Mouse (Mus musculus) liver, embryonic 16.5 days (tissue): ENCODE results near the gene Slc16a1. TPM values are rescaled to one million over a fixed set of nuclear protein-coding genes. Genes with fewer than 3 reads are reported as not detected.
A peak's percentile ranks its signal among the peaks of the same experiment; 100 is the strongest.

Experiments used
- ATAC-seq: fragments of 200-750 bp; cut with Nextera tagmentation; 2 replicates; pipeline ENCODE4 v1.8.0; 2017; ENCODE audit warnings: low read depth, mild to moderate bottlenecking, moderate number of reproducible peaks, moderate library complexity
- H3K27ac ChIP-seq: fragments of 300-500 bp; sonication (generic); 2 replicates; pipeline ENCODE4 v1.5.1; 2014; ENCODE audit warnings: mild to moderate bottlenecking, low read length
- H3K27me3 ChIP-seq: fragments of 300-500 bp; sonication (generic); 2 replicates; pipeline ENCODE4 v1.6.1; 2014; ENCODE audit warnings: low read depth, low read length, mixed read lengths; ENCODE audit not compliant: control insufficient read depth, insufficient read depth
- H3K36me3 ChIP-seq: fragments of 300-500 bp; sonication (generic); 2 replicates; pipeline ENCODE4 v1.6.1; 2014; ENCODE audit warnings: mild to moderate bottlenecking; ENCODE audit not compliant: control insufficient read depth, insufficient read depth
- H3K4me1 ChIP-seq: fragments of 300-500 bp; sonication (generic); 2 replicates; pipeline ENCODE4 v1.6.1; 2014; ENCODE audit warnings: low read depth, low read length, mixed read lengths; ENCODE audit not compliant: control insufficient read depth
- H3K4me2 ChIP-seq: fragments of 300-500 bp; sonication (generic); 2 replicates; pipeline ENCODE4 v1.6.1; 2014; ENCODE audit warnings: low read depth, low read length, mixed read lengths
- H3K4me3 ChIP-seq: fragments of 300-500 bp; sonication (generic); 2 replicates; pipeline ENCODE4 v1.5.1; 2014; ENCODE audit warnings: low read depth, mild to moderate bottlenecking, low read length
- H3K9ac ChIP-seq: fragments of 300-500 bp; sonication (generic); 2 replicates; pipeline ENCODE4 v1.6.1; 2014; ENCODE audit warnings: low read depth, low read length
- H3K9me3 ChIP-seq: fragments of 300-500 bp; sonication (generic); replicated peaks from 2 replicates; pipeline ENCODE4 v1.6.1; 2016; ENCODE audit warnings: low read length; ENCODE audit not compliant: control insufficient read depth
- WGBS: fragments of 180-500 bp; shearing (Covaris S2); extraction: QIAGEN DNeasy Blood & Tissue Kit; methylation state at CpG from one replicate; pipeline ENCODE4 v1.1.7; 2014; ENCODE audit not compliant: insufficient replicate concordance; 5-methylcytosine and 5-hydroxymethylcytosine counted together
- polyA plus RNA-seq: library from polyadenylated mRNA; unstranded; fragments of >200 nt; fragmentation: Nextera tagmentation; extraction: Ambion mirVana; gene quantifications from 2 replicates; pipeline ENCODE4 v1.2.1, GENCODE M21; 2015

The Slc16a1 gene
- polyA plus RNA-seq, 1 experiment from 2014 or later = 87.5 TPM

- 64% methylated on average over 1 of the region's 1 CpGs for WGBS
- Histone ChIP-seq H3K4me1 (peaks cover 56% of the 10 kb centered on the region), H3K4me3 (no peak overlapping the region), H3K4me2 (peak overlapping the region; percentile 48; the same call in 1 of the 2 replicates), H3K27ac (peak overlapping the region; percentile 51), H3K9ac (no peak overlapping the region), H3K9me3 (no peaks in the 10 kb centered on the region), H3K36me3 (peaks cover 7% of the 10 kb centered on the region), H3K27me3 (no peaks in the 10 kb centered on the region)
- peak; percentile 66 for ATAC-seq
Observed at GRCm38 (mm10) chr3:104644371-104644770, 5.9 kb downstream of the Slc16a1 start.

GRCm38 (mm10) chr3:104654219-104654618 lies 15.8 kb downstream of the Slc16a1 start:
- H3K27me3 ChIP-seq = no peaks in the 10 kb centered on the region
- no peaks in the 10 kb centered on the region for H3K9me3 ChIP-seq
- peaks cover 17% of the 10 kb centered on the region for H3K4me1 ChIP-seq
- H3K4me3 ChIP-seq = no peak overlapping the region
- no peak for ATAC-seq
- WGBS = 60% methylated on average over 4 of the region's 4 CpGs
- no peak overlapping the region for H3K4me2 ChIP-seq
- no peak overlapping the region for H3K27ac ChIP-seq
- no peak overlapping the region for H3K9ac ChIP-seq
- H3K36me3 ChIP-seq = peaks cover 82% of the 10 kb centered on the region

- 63% methylated on average over 4 of the region's 4 CpGs for WGBS
- Histone ChIP-seq H3K27me3 (no peaks in the 10 kb centered on the region), H3K36me3 (peaks cover 76% of the 10 kb centered on the region), H3K27ac (no peak overlapping the region), H3K4me3 (no peak overlapping the region), H3K4me2 (no peak overlapping the region), H3K9ac (no peak overlapping the region), H3K9me3 (no peaks in the 10 kb centered on the region), H3K4me1 (peaks cover 22% of the 10 kb centered on the region)
- no peak for ATAC-seq
Observed at GRCm38 (mm10) chr3:104654921-104655320, 16.5 kb downstream of the Slc16a1 start.

GRCm38 (mm10) chr3:104658706-104659105 lies 20.2 kb downstream of the Slc16a1 start:
- peaks cover 41% of the 10 kb centered on the region for H3K4me1 ChIP-seq
- peak overlapping the region; percentile 31; the same call in 1 of the 2 replicates for H3K27ac ChIP-seq
- ATAC-seq = no peak

GRCm38 (mm10) chr3:104659758-104660157 lies 21.3 kb downstream of the Slc16a1 start:
- Histone ChIP-seq H3K4me1 (peaks cover 35% of the 10 kb centered on the region), H3K9ac (no peak overlapping the region), H3K27ac (0 out of 2 replicates have a peak overlapping the region, but pooled peaks have one; percentile 31), H3K36me3 (peaks cover 32% of the 10 kb centered on the region), H3K4me3 (no peak overlapping the region), H3K9me3 (no peaks in the 10 kb centered on the region), H3K4me2 (no peak overlapping the region), H3K27me3 (no peaks in the 10 kb centered on the region)
- 49% methylated on average over 4 of the region's 4 CpGs for WGBS
- ATAC-seq = peak; percentile 43; the same call in 1 of the 2 replicates

More at GRCm38 (mm10) chr3:104658706-104659105, 20.2 kb downstream of the Slc16a1 start:
- WGBS = 83% methylated on average over 2 of the region's 2 CpGs
- Histone ChIP-seq H3K9ac (no peak overlapping the region; the same call in 1 of the 2 replicates), H3K36me3 (peaks cover 42% of the 10 kb centered on the region), H3K4me2 (no peak overlapping the region), H3K4me3 (no peak overlapping the region), H3K9me3 (no peaks in the 10 kb centered on the region), H3K27me3 (no peaks in the 10 kb centered on the region)

GRCm38 (mm10) chr3:104660522-104660921 lies 22.1 kb downstream of the Slc16a1 start:
- no peaks in the 10 kb centered on the region for H3K27me3 ChIP-seq
- H3K36me3 ChIP-seq = peaks cover 24% of the 10 kb centered on the region
- H3K4me3 ChIP-seq = no peak overlapping the region
- WGBS = 61% methylated on average over 3 of the region's 3 CpGs
- no peak overlapping the region for H3K9ac ChIP-seq
- H3K4me1 ChIP-seq = peaks cover 32% of the 10 kb centered on the region
- no peaks in the 10 kb centered on the region for H3K9me3 ChIP-seq
- H3K27ac ChIP-seq = peak overlapping the region; percentile 8; the same call in 1 of the 2 replicates
- H3K4me2 ChIP-seq = no peak overlapping the region
- ATAC-seq = peak; percentile 33; the same call in 1 of the 2 replicates

- no peak for ATAC-seq
- H3K4me1 ChIP-seq = peaks cover 32% of the 10 kb centered on the region
- H3K9me3 ChIP-seq = no peaks in the 10 kb centered on the region
- no peaks in the 10 kb centered on the region for H3K27me3 ChIP-seq
- H3K27ac ChIP-seq = peak overlapping the region; percentile 25
- H3K9ac ChIP-seq = no peak overlapping the region
- H3K4me2 ChIP-seq = no peak overlapping the region
- H3K4me3 ChIP-seq = no peak overlapping the region
- WGBS = 69% methylated on average over 4 of the region's 4 CpGs
- H3K36me3 ChIP-seq = peaks cover 14% of the 10 kb centered on the region
Observed at GRCm38 (mm10) chr3:104662007-104662406, 23.5 kb downstream of the Slc16a1 start.

- Histone ChIP-seq H3K27ac (no peak overlapping the region), H3K36me3 (peaks cover 6% of the 10 kb centered on the region), H3K4me3 (no peak overlapping the region), H3K4me1 (peaks cover 37% of the 10 kb centered on the region), H3K4me2 (no peak overlapping the region), H3K27me3 (no peaks in the 10 kb centered on the region), H3K9ac (no peak overlapping the region), H3K9me3 (no peaks in the 10 kb centered on the region)
- 78% methylated on average over 11 of the region's 11 CpGs for WGBS
- no peak for ATAC-seq
Observed at GRCm38 (mm10) chr3:104662926-104663325, 24.5 kb downstream of the Slc16a1 start.

GRCm38 (mm10) chr3:104666950-104667349 lies 28.5 kb downstream of the Slc16a1 start:
- H3K4me1 ChIP-seq = peaks cover 44% of the 10 kb centered on the region
- no peak for ATAC-seq

More at GRCm38 (mm10) chr3:104666950-104667349, 28.5 kb downstream of the Slc16a1 start:
- no peak overlapping the region for H3K4me2 ChIP-seq
- H3K36me3 ChIP-seq = no peaks in the 10 kb centered on the region
- H3K4me3 ChIP-seq = no peak overlapping the region
- no peaks in the 10 kb centered on the region for H3K9me3 ChIP-seq
- WGBS = 72% methylated on average over 4 of the region's 4 CpGs
- H3K27me3 ChIP-seq = no peaks in the 10 kb centered on the region
- no peak overlapping the region for H3K27ac ChIP-seq
- H3K9ac ChIP-seq = no peak overlapping the region
